Mouse (Mus musculus): ENCODE results near the gene 2210407C18Rik. TPM values are rescaled to one million over a fixed set of nuclear protein-coding genes. Genes with fewer than 3 reads are reported as not detected.

Gene 2210407C18Rik
- polyA plus RNA-seq, 2 experiments: not detected

DNA sequence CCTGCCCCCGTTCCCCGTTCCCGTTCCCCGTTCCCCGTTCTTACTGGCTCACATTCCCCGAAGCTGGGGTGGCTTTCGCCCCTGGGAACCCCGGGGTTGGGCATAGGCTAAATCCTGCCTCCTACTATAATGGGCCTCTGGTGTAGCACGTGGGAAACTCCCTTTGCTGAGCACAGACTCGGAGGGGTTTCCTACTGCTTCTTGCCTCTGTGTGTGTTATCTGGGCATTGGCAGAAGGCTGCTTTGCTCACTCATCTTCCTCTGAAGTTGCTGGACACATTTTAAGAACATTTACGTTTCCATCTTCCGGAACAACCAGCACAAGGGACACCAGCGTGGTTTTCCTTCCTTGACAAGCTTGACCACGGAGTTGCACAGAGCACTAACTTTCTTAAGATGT lies 25.2 kb upstream of the 2210407C18Rik start:
- H3K4me3 ChIP-seq (ENCODE audit: insufficient read depth in 1 of 2, low read depth in 2 of 2, low read length in 2 of 2): peak overlapping the region; percentile 77 to 80
- H3K9me3 ChIP-seq (ENCODE audit: control insufficient read depth, low read length): no peaks in the 10 kb centered on the region
- H3K36me3 ChIP-seq (replicated peaks; ENCODE audit: control insufficient read depth, insufficient read depth, low read depth): peaks cover 34% of the 10 kb centered on the region
- TF ChIP-seq CTCF (IDR thresholded peaks at IDR 0.05; ENCODE audit: low read depth) (no peak), EP300 (IDR thresholded peaks at IDR 0.05; ENCODE audit: low read depth) (peak; percentile 53)
- peaks cover 21 to 25% of the 10 kb centered on the region in 2 experiments for H3K4me1 ChIP-seq (replicated peaks; ENCODE audit: control insufficient read depth in 2 of 2, insufficient read depth in 2 of 2, low read length in 1 of 2)
- DNase-seq (ENCODE audit: low read depth in 3 of 3, low spot score in 3 of 3) (peak; percentile 76 to 85 (median 76)), ATAC-seq (ENCODE audit: insufficient read depth) (peak; percentile 78)
- H3K27ac ChIP-seq: peak overlapping the region; percentile 98
- no peaks in the 10 kb centered on the region for H3K27me3 ChIP-seq (ENCODE audit: control insufficient read depth, insufficient read depth, low read length)
- WGBS (ENCODE audit: insufficient replicate concordance): 5% methylated on average over 13 of the region's 14 CpGs
- H3K4me2 ChIP-seq (ENCODE audit: low read depth): peak overlapping the region; percentile 75
- peak overlapping the region; percentile 98 for H3K9ac ChIP-seq (replicated peaks)

DNA sequence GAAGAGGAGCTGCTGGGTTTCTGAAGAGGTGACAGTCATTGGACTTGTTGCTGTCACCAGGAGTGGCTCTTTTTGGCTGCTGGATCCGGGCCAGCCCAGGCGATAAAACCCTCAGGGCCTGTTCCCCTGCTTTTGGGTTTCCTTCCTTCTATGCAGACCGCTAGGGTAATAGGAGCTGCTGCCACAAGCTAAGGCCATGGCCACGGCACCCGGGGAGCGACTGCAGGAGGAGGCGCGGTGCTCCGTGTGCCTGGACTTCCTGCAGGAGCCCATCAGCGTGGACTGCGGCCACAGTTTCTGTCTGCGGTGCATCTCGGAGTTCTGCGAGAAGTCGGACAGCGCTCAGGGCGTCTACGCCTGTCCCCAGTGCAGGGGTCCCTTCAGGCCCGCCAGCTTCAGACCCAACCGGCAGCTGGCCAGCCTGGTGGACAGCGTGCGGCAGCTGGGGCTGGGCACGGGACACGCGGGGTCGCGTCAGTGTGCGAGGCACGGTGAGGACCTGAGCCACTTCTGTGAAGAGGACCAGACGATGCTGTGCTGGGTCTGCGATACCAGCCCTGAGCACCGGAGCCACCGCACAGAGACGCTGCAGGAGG lies 24.5 kb upstream of the 2210407C18Rik start, which contains the start of gene Trim58:
Gene Trim58 (plus strand): TSS at position 194 of the 596 bp plus-strand sequence.
- TF ChIP-seq EP300 (IDR thresholded peaks at IDR 0.05; ENCODE audit: low read depth) (0 out of 2 replicates have a peak, but pooled peaks have one; percentile 8), CTCF (IDR thresholded peaks at IDR 0.05; ENCODE audit: low read depth) (peak; percentile 18; the same call in 1 of the 2 replicates)
- peaks cover 27% of the 10 kb centered on the region for H3K36me3 ChIP-seq (replicated peaks; ENCODE audit: control insufficient read depth, insufficient read depth, low read depth)
- DNase-seq (ENCODE audit: low read depth in 3 of 3, low spot score in 3 of 3) (peak in 1 of 3 experiments; percentile 58), ATAC-seq (ENCODE audit: insufficient read depth) (peak; percentile 45)
- peaks cover 21 to 25% of the 10 kb centered on the region in 2 experiments for H3K4me1 ChIP-seq (replicated peaks; ENCODE audit: control insufficient read depth in 2 of 2, insufficient read depth in 2 of 2, low read length in 1 of 2)
- WGBS (ENCODE audit: insufficient replicate concordance): 2% methylated on average over 34 of the region's 34 CpGs
- peak within 1 kb of the TSS; percentile 98 for H3K27ac ChIP-seq
- peak within 1 kb of the TSS; percentile 75 for H3K4me2 ChIP-seq (ENCODE audit: low read depth)
- no peaks in the 10 kb centered on the region for H3K9me3 ChIP-seq (ENCODE audit: control insufficient read depth, low read length)
- peak within 1 kb of the TSS; percentile 98 for H3K9ac ChIP-seq (replicated peaks)
- H3K4me3 ChIP-seq (ENCODE audit: insufficient read depth in 1 of 2, low read depth in 2 of 2, low read length in 2 of 2): peak within 1 kb of the TSS; percentile 77 to 80
- no peaks in the 10 kb centered on the region for H3K27me3 ChIP-seq (ENCODE audit: control insufficient read depth, insufficient read depth, low read length)

DNA sequence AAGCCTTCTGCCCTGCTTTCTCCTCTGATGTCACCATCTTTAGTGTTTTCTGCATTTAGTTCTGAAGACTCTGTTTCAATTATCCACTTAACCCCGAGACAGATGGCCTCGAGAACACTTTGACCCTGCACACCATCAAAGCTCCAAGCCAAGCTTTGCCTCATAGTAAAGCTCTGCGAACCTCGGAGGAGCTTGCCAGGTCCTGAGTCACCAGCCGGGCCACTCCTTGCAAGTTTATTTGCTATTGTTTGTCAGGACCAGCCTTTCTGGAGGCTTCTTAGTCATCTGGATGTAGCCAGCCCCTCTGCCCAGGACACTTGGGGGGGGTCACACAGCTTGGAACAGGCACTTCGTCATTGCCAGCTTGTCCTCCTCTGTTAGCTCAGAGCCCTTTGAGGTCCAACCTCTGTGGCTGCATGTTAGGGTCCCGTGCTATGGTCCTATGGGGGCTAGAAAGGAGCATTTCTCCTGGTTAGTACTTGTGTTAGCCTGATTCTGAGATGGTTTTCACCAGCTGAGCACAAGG lies 22.4 kb upstream of the 2210407C18Rik start:
- WGBS (ENCODE audit: insufficient replicate concordance): 67% methylated on average over 7 of the region's 7 CpGs
- Histone ChIP-seq H3K4me2 (ENCODE audit: low read depth) (no peak overlapping the region), H3K27ac (no peak overlapping the region; the same call in 1 of the 2 replicates), H3K4me3 (ENCODE audit: insufficient read depth in 1 of 2, low read depth in 2 of 2, low read length in 2 of 2) (no peak overlapping the region), H3K9me3 (ENCODE audit: control insufficient read depth, low read length) (no peaks in the 10 kb centered on the region), H3K4me1 (replicated peaks; ENCODE audit: control insufficient read depth in 2 of 2, insufficient read depth in 2 of 2, low read length in 1 of 2) (peaks cover 18 to 22% of the 10 kb centered on the region in 2 experiments), H3K9ac (replicated peaks) (no peak overlapping the region), H3K36me3 (replicated peaks; ENCODE audit: control insufficient read depth, insufficient read depth, low read depth) (peaks cover 8% of the 10 kb centered on the region), H3K27me3 (ENCODE audit: control insufficient read depth, insufficient read depth, low read length) (no peaks in the 10 kb centered on the region)
- ATAC-seq (ENCODE audit: insufficient read depth) (no peak), DNase-seq (ENCODE audit: low read depth in 3 of 3, low spot score in 3 of 3) (no peak)
- TF ChIP-seq EP300 (IDR thresholded peaks at IDR 0.05; ENCODE audit: low read depth): no peak
- TF ChIP-seq CTCF (IDR thresholded peaks at IDR 0.05; ENCODE audit: low read depth): no peak

DNA sequence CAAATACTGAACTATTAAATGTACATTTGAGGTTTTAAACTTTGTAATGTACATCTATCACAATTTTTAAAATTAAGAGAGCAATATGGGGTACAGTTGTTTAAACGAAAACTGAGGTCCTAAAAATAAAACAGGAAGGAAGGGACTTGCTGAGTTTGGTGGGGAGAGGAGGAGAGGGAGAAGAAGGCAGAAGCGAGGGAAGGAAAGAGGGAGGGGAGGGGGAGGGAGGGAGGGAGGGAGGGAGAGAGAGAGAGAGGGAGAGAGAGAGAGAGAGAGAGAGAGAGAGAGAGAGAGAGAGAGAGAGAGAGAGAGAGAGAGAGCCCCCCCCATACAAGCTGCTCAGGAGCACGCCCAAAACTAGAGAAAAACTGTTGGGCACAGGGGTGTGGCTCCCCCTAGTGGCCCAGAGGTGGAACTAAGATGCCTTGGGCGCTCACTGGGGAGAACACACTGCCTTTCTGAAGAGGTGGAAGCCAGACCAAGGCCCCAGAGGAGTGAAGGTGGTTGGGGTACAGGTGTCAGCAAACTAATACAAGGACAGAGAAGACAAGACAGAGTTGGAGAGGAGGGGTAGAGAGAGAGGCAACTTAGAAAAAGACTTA lies 20.6 kb upstream of the 2210407C18Rik start:
- Histone ChIP-seq H3K36me3 (replicated peaks; ENCODE audit: control insufficient read depth, insufficient read depth, low read depth) (no peaks in the 10 kb centered on the region), H3K9ac (replicated peaks) (no peak overlapping the region), H3K9me3 (ENCODE audit: control insufficient read depth, low read length) (no peaks in the 10 kb centered on the region), H3K27ac (no peak overlapping the region), H3K4me1 (replicated peaks; ENCODE audit: control insufficient read depth in 2 of 2, insufficient read depth in 2 of 2, low read length in 1 of 2) (peaks cover 9 to 11% of the 10 kb centered on the region in 2 experiments), H3K27me3 (ENCODE audit: control insufficient read depth, insufficient read depth, low read length) (no peaks in the 10 kb centered on the region), H3K4me2 (ENCODE audit: low read depth) (no peak overlapping the region), H3K4me3 (ENCODE audit: insufficient read depth in 1 of 2, low read depth in 2 of 2, low read length in 2 of 2) (no peak overlapping the region)
- DNase-seq (ENCODE audit: low read depth in 3 of 3, low spot score in 3 of 3) (peak; percentile 57 to 69 (median 65)), ATAC-seq (ENCODE audit: insufficient read depth) (no peak)
- 6% methylated on average over 4 of the region's 4 CpGs for WGBS (ENCODE audit: insufficient replicate concordance)
- TF ChIP-seq EP300 (IDR thresholded peaks at IDR 0.05; ENCODE audit: low read depth) (no peak), CTCF (IDR thresholded peaks at IDR 0.05; ENCODE audit: low read depth) (peak; percentile 97)

DNA sequence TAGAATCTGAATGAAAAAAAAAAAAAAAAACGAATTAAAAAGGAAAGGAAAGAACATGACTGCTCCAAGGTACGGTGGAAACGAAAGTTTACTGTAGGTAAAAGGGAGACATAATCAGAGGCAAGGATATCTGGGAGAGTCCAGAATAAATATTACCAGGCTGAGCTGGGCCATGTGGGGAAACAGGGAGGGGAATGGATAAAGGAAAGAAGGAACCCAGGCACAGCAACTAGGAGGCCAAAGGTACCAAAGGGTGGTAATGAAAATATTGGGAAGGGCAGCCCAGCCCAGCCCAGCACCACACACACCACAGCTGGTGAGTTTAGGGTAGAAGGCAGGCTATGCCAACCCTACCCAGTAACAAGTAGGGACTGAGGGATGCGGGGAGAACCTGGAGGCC lies 19.0 kb upstream of the 2210407C18Rik start:
- ATAC-seq (ENCODE audit: insufficient read depth): no peak
- H3K9ac ChIP-seq (replicated peaks): no peak overlapping the region
- no peak overlapping the region for H3K4me2 ChIP-seq (ENCODE audit: low read depth)
- 56% methylated on average over 4 of the region's 4 CpGs for WGBS (ENCODE audit: insufficient replicate concordance)
- H3K9me3 ChIP-seq (ENCODE audit: control insufficient read depth, low read length): no peaks in the 10 kb centered on the region
- no peak for DNase-seq (ENCODE audit: low read depth in 3 of 3, low spot score in 3 of 3)
- H3K36me3 ChIP-seq (replicated peaks; ENCODE audit: control insufficient read depth, insufficient read depth, low read depth): no peaks in the 10 kb centered on the region
- TF ChIP-seq CTCF (IDR thresholded peaks at IDR 0.05; ENCODE audit: low read depth): no peak
- TF ChIP-seq EP300 (IDR thresholded peaks at IDR 0.05; ENCODE audit: low read depth): no peak
- no peak overlapping the region for H3K27ac ChIP-seq
- no peak overlapping the region for H3K4me3 ChIP-seq (ENCODE audit: insufficient read depth in 1 of 2, low read depth in 2 of 2, low read length in 2 of 2)
- peaks cover 8 to 9% of the 10 kb centered on the region in 2 experiments for H3K4me1 ChIP-seq (replicated peaks; ENCODE audit: control insufficient read depth in 2 of 2, insufficient read depth in 2 of 2, low read length in 1 of 2)
- no peaks in the 10 kb centered on the region for H3K27me3 ChIP-seq (ENCODE audit: control insufficient read depth, insufficient read depth, low read length)

All from liver, embryonic 14.5 days (tissue).